Mouse (Mus musculus) heart, embryonic 16.5 days (tissue): ENCODE measurements around the gene Gm13271. TPM values are rescaled to one million over a fixed set of nuclear protein-coding genes. Genes with fewer than 3 reads are reported as not detected.
"Not testable (repeated sequence)": the region's sequence is repeated elsewhere in the genome, so short reads cannot be mapped to it uniquely, and the experiment has no call there.

Experiments
- ATAC-seq: fragments of 200-750 bp; cut with Nextera tagmentation; replicated peaks from 2 replicates; pipeline ENCODE4 v1.8.0; 2017; ENCODE audit warnings: moderate number of reproducible peaks; ENCODE audit not compliant: insufficient read depth, low FRiP score; ENCODE audit errors: extremely low read depth
- H3K27ac ChIP-seq: fragments of 300-500 bp; sonication (generic); 2 replicates; pipeline ENCODE4 v1.5.1; 2014; ENCODE audit warnings: mild to moderate bottlenecking, low read length, control low read depth, moderate library complexity
- H3K27me3 ChIP-seq: fragments of 300-500 bp; sonication (generic); 2 replicates; pipeline ENCODE4 v1.6.1; 2014; ENCODE audit warnings: low read length, mixed read lengths; ENCODE audit not compliant: control insufficient read depth, insufficient read depth
- H3K36me3 ChIP-seq: fragments of 300-500 bp; sonication (generic); 2 replicates; pipeline ENCODE4 v1.6.1; 2014; ENCODE audit not compliant: control insufficient read depth, insufficient read depth
- H3K4me1 ChIP-seq: fragments of 300-500 bp; sonication (generic); 2 replicates; pipeline ENCODE4 v1.6.1; 2014; ENCODE audit warnings: low read length, mixed read lengths; ENCODE audit not compliant: control insufficient read depth, insufficient read depth
- H3K4me2 ChIP-seq: fragments of 300-500 bp; sonication (generic); 2 replicates; pipeline ENCODE4 v1.6.1; 2014; ENCODE audit warnings: low read depth, mild to moderate bottlenecking, control low read depth, low read length
- H3K4me3 ChIP-seq: fragments of 300-500 bp; sonication (generic); 2 replicates; pipeline ENCODE4 v1.5.1; 2014; ENCODE audit warnings: mild to moderate bottlenecking, control low read depth, low read length
- H3K9ac ChIP-seq: fragments of 300-500 bp; sonication (generic); 2 replicates; pipeline ENCODE4 v1.6.1; 2014; ENCODE audit warnings: low read length, control low read depth
- H3K9me3 ChIP-seq: fragments of 300-500 bp; sonication (generic); replicated peaks from 2 replicates; pipeline ENCODE4 v1.6.1; 2016; ENCODE audit warnings: low read length; ENCODE audit not compliant: control insufficient read depth
- WGBS: fragments of 180-500 bp; shearing (Covaris S2); extraction: QIAGEN DNeasy Blood & Tissue Kit; methylation state at CpG from one replicate; pipeline ENCODE4 v1.1.7; 2014; 5-methylcytosine and 5-hydroxymethylcytosine counted together
- polyA plus RNA-seq: library from polyadenylated mRNA; unstranded; fragments of >200 nt; fragmentation: Nextera tagmentation; extraction: Ambion mirVana; gene quantifications from 2 replicates; pipeline ENCODE4 v1.2.1, GENCODE M21; 2015

The Gm13271 gene
- not detected in 2 replicates for polyA plus RNA-seq

GRCm38 (mm10) chr4:88754818-88755340 is at the start of gene Gm13271:
Gene Gm13271, plus strand, starts transcription at chr4:88754868.
- H3K4me1 ChIP-seq, H3K9me3 ChIP-seq, H3K27ac ChIP-seq, ATAC-seq, H3K36me3 ChIP-seq, H3K4me2 ChIP-seq, H3K4me3 ChIP-seq, H3K27me3 ChIP-seq, H3K9ac ChIP-seq: not testable (repeated sequence)
- WGBS, result 58% methylated on average over 14 of the region's 15 CpGs

GRCm38 (mm10) chr4:88705924-88706323 is 48.7 kb upstream of the Gm13271 start:
- H3K9me3 ChIP-seq, result no peaks in the 10 kb centered on the region
- H3K4me1 ChIP-seq, result no peaks in the 10 kb centered on the region
- H3K4me2 ChIP-seq, result no peak overlapping the region
- 31% methylated on average over 3 of the region's 3 CpGs for WGBS
- H3K9ac ChIP-seq, result no peak overlapping the region
- H3K27ac ChIP-seq, result no peak overlapping the region
- H3K36me3 ChIP-seq, result no peaks in the 10 kb centered on the region
- no peak overlapping the region for H3K4me3 ChIP-seq
- ATAC-seq, result no peak
- no peaks in the 10 kb centered on the region for H3K27me3 ChIP-seq

GRCm38 (mm10) chr4:88707128-88707826 is 47.4 kb upstream of the Gm13271 start:
- H3K27me3 ChIP-seq, result no peaks in the 10 kb centered on the region
- ATAC-seq, result no peak
- H3K9me3 ChIP-seq, result no peaks in the 10 kb centered on the region
- no peaks in the 10 kb centered on the region for H3K36me3 ChIP-seq
- H3K27ac ChIP-seq, result no peak overlapping the region
- no peak overlapping the region for H3K4me3 ChIP-seq
- WGBS, result 78% methylated on average over 1 of the region's 1 CpGs
- no peak overlapping the region for H3K9ac ChIP-seq
- H3K4me1 ChIP-seq, result no peaks in the 10 kb centered on the region
- no peak overlapping the region for H3K4me2 ChIP-seq

GRCm38 (mm10) chr4:88714281-88714680 is 40.4 kb upstream of the Gm13271 start:
- Histone ChIP-seq H3K4me1 (peaks cover 16% of the 10 kb centered on the region), H3K27ac (no peak overlapping the region), H3K4me3 (no peak overlapping the region), H3K4me2 (no peak overlapping the region), H3K27me3 (no peaks in the 10 kb centered on the region), H3K9ac (no peak overlapping the region), H3K36me3 (peaks cover 8% of the 10 kb centered on the region), H3K9me3 (no peaks in the 10 kb centered on the region)
- 71% methylated on average over 1 of the region's 1 CpGs for WGBS
- ATAC-seq, result no peak

GRCm38 (mm10) chr4:88715059-88715458 is 39.6 kb upstream of the Gm13271 start:
- H3K4me2 ChIP-seq, result no peak overlapping the region
- no peaks in the 10 kb centered on the region for H3K27me3 ChIP-seq
- H3K4me1 ChIP-seq, result peaks cover 16% of the 10 kb centered on the region
- H3K36me3 ChIP-seq, result peaks cover 10% of the 10 kb centered on the region
- no peak overlapping the region for H3K27ac ChIP-seq
- ATAC-seq, result no peak
- no peak overlapping the region for H3K9ac ChIP-seq
- no peaks in the 10 kb centered on the region for H3K9me3 ChIP-seq
- no peak overlapping the region for H3K4me3 ChIP-seq

GRCm38 (mm10) chr4:88718715-88719114 is 36.0 kb upstream of the Gm13271 start:
- Histone ChIP-seq H3K27me3 (no peaks in the 10 kb centered on the region), H3K4me1 (peaks cover 24% of the 10 kb centered on the region), H3K36me3 (peaks cover 18% of the 10 kb centered on the region), H3K9me3 (no peaks in the 10 kb centered on the region), H3K4me2 (peak overlapping the region; percentile 72), H3K4me3 (peak overlapping the region; percentile 53), H3K9ac (peak overlapping the region; percentile 54), H3K27ac (no peak overlapping the region)
- 19% methylated on average over 1 of the region's 1 CpGs for WGBS
- no peak for ATAC-seq

GRCm38 (mm10) chr4:88721791-88722721 is 32.6 kb upstream of the Gm13271 start, which contains the start of the genes Gm26566 and Klhl9:
Gene Gm26566, plus strand, starts transcription at chr4:88721805.
Gene Klhl9, minus strand, starts transcription at chr4:88722465.
- Histone ChIP-seq H3K9ac (peak within 1 kb of the TSS; percentile 97), H3K27me3 (no peaks in the 10 kb centered on the region), H3K4me1 (peaks cover 13% of the 10 kb centered on the region), H3K36me3 (peaks cover 11% of the 10 kb centered on the region; the same call in 1 of the 2 replicates), H3K4me3 (peak within 1 kb of the TSS; percentile 91), H3K27ac (peak within 1 kb of the TSS; percentile 100), H3K9me3 (no peaks in the 10 kb centered on the region), H3K4me2 (peak within 1 kb of the TSS; percentile 90)
- ATAC-seq, result peak; percentile 99
- under 1% methylated on average over 82 of the region's 82 CpGs for WGBS

- Histone ChIP-seq H3K4me2 (no peak overlapping the region), H3K4me1 (peaks cover 10% of the 10 kb centered on the region), H3K36me3 (peaks cover 9% of the 10 kb centered on the region; the same call in 1 of the 2 replicates), H3K9ac (no peak overlapping the region), H3K27ac (no peak overlapping the region), H3K9me3 (no peaks in the 10 kb centered on the region), H3K4me3 (no peak overlapping the region), H3K27me3 (no peaks in the 10 kb centered on the region)
- 62% methylated on average over 8 of the region's 8 CpGs for WGBS
- ATAC-seq, result no peak
Observed at GRCm38 (mm10) chr4:88723497-88724090, 31.1 kb upstream of the Gm13271 start.
